ENCODE assay signal across 10 mouse cellular contexts in genomic region chr9:34847664-34848063, GRCm38 (mm10).
A peak's percentile ranks its signal among the peaks of the same experiment; 100 is the strongest.
DNase-seq lines count a peak whose midpoint lies in the region; TF ChIP-seq lines count a peak whose summit lies in the region.
"Had no signal": no experiment of that assay in that cellular context is flagged by ENCODE, and none has a peak within 500 bp of the region (broad histone marks: within the 10 kb centered on the region; RNA-seq: fewer than 3 reads in every experiment).

No protein-coding gene starts in this region.

- no peak overlapping the region for H3K27ac ChIP-seq in cerebellum, adult 2 months (ENCODE audit: insufficient read depth, low read length)
- H3K27ac ChIP-seq: hindbrain, embryonic 15.5 days had no signal

- H3K4me3 ChIP-seq in cerebellum, adult 2 months (replicated peaks; ENCODE audit: insufficient read depth, low read depth, low read length): no peak overlapping the region
- H3K4me3 ChIP-seq: hindbrain, embryonic 15.5 days; megakaryocyte, embryonic 14.5 days had no signal

- intact Hi-C loops in left cerebral cortex, postnatal 14 days (cut with DNase I): no loop called here

- TF ChIP-seq CTCF in cerebellum, adult 2 months (IDR thresholded peaks at IDR 0.05; ENCODE audit: borderline replicate concordance, insufficient read depth, low read depth, low read length): peak; percentile 65

- WGBS in cerebellum, adult 2 months: 73% methylated on average over 5 of the region's 5 CpGs

- no peak for DNase-seq in cerebellum, adult 2 months
- DNase-seq in cerebellum, adult 9-10 months: no peak
- peak; percentile 24 to 28 for DNase-seq in left cerebral cortex, postnatal 14 days (ENCODE audit: low spot score in 2 of 2)
- DNase-seq in left cerebral cortex, adult 11 months (ENCODE audit: low spot score): no peak
- DNase-seq in NIH3T3 (ENCODE audit: low read depth): peak; percentile 44
- peak; percentile 27 to 36 for DNase-seq in kidney, postnatal 4 days
- no peak for DNase-seq in urinary bladder, adult 2 months (ENCODE audit: low spot score)
- DNase-seq in adrenal gland, adult 8-10 months: no peak

- peaks cover 17% of the 10 kb centered on the region for H3K4me1 ChIP-seq in cerebellum, adult 2 months (ENCODE audit: control insufficient read depth, insufficient read depth, low read length)
- H3K4me1 ChIP-seq: hindbrain, embryonic 15.5 days; megakaryocyte, embryonic 14.5 days had no signal

- TF ChIP-seq POLR2A in cerebellum, adult 2 months (IDR thresholded peaks at IDR 0.05; ENCODE audit: borderline replicate concordance, insufficient read depth, low read length): no peak

- H3K27me3 ChIP-seq in cerebellum, adult 2 months (ENCODE audit: control insufficient read depth, insufficient read depth, low read length): no peaks in the 10 kb centered on the region
- H3K27me3 ChIP-seq: hindbrain, embryonic 15.5 days had no signal

Comparison
In these comparisons a context has a peak if more than half of its experiments do, and no peak if none do; other contexts are left out.
1. DNase-seq: peak in left cerebral cortex, postnatal 14 days (2 of 2), NIH3T3 (single experiment) and kidney, postnatal 4 days (2 of 2); none in cerebellum, adult 2 months (0 of 2), cerebellum, adult 9-10 months (single experiment), left cerebral cortex, adult 11 months (single experiment), urinary bladder, adult 2 months (single experiment) and adrenal gland, adult 8-10 months (single experiment).